Mouse (Mus musculus) forebrain, embryonic 14.5 days (tissue): ENCODE data around the gene Trip10. TPM values are rescaled to one million over a fixed set of nuclear protein-coding genes. Genes with fewer than 3 reads are reported as not detected.

Experiments used
- ATAC-seq: fragments of 200-750 bp; cut with Nextera tagmentation; 2 replicates; pipeline ENCODE4 v1.8.0; 2017; ENCODE audit warnings: mild to moderate bottlenecking, moderate library complexity
- DNase-seq: peaks from one replicate; pipeline ENCODE4 v3.0.0-alpha.2; 2015; ENCODE audit warnings: low spot score
- H3K27ac ChIP-seq: fragments of 300-500 bp; sonication (generic); 2 replicates; pipeline ENCODE4 v1.5.1; 2014; ENCODE audit warnings: low read depth, mild to moderate bottlenecking, control low read depth, low read length, moderate library complexity
- H3K27me3 ChIP-seq: fragments of 300-500 bp; sonication (generic); replicated peaks from 2 replicates; pipeline ENCODE4 v1.6.1; 2014; ENCODE audit warnings: low read length, control low read depth, mixed read lengths; ENCODE audit not compliant: control insufficient read depth, insufficient read depth
- H3K36me3 ChIP-seq: fragments of 300-500 bp; sonication (generic); 2 replicates; pipeline ENCODE4 v1.6.1; 2014; ENCODE audit warnings: low read length, control low read depth; ENCODE audit not compliant: control insufficient read depth, insufficient read depth
- H3K4me1 ChIP-seq: fragments of 300-500 bp; sonication (generic); 2 replicates; pipeline ENCODE4 v1.6.1; 2014; ENCODE audit warnings: antibody characterized with exemption, low read length, control low read depth; ENCODE audit not compliant: control insufficient read depth, insufficient read depth
- H3K4me2 ChIP-seq: fragments of 300-500 bp; sonication (generic); 2 replicates; pipeline ENCODE4 v1.6.1; 2014; ENCODE audit warnings: mild to moderate bottlenecking, control low read depth, low read length
- H3K4me3 ChIP-seq: fragments of 300-500 bp; sonication (generic); 2 replicates; pipeline ENCODE4 v1.5.1; 2014; ENCODE audit warnings: low read depth, low read length, control low read depth
- H3K9ac ChIP-seq: fragments of 300-500 bp; sonication (generic); 2 replicates; pipeline ENCODE4 v1.6.1; 2014; ENCODE audit warnings: mild to moderate bottlenecking, low read length, control low read depth, moderate library complexity
- H3K9me3 ChIP-seq: fragments of 300-500 bp; sonication (generic); replicated peaks from 2 replicates; pipeline ENCODE4 v1.6.1; 2016; ENCODE audit warnings: low read length, control low read depth, mixed read lengths; ENCODE audit not compliant: control insufficient read depth
- WGBS: fragments of 180-500 bp; shearing (Covaris S2); extraction: QIAGEN DNeasy Blood & Tissue Kit; methylation state at CpG from one replicate; pipeline ENCODE4 v1.1.7; 2014; 5-methylcytosine and 5-hydroxymethylcytosine counted together
- microRNA-seq: library from miRNA; unstranded; fragments of <30 nt; microRNA quantifications from one replicate; pipeline ENCODE4, GENCODE M21; 2016
- polyA plus RNA-seq: library from polyadenylated mRNA; unstranded; fragments of >200 nt; fragmentation: Nextera tagmentation; extraction: Ambion mirVana; gene quantifications from 2 replicates; pipeline ENCODE4 v1.2.1, GENCODE M21; 2014

Trip10 gene
- polyA plus RNA-seq, 1 experiment from 2014 or later, result 10.4 TPM

DNA sequence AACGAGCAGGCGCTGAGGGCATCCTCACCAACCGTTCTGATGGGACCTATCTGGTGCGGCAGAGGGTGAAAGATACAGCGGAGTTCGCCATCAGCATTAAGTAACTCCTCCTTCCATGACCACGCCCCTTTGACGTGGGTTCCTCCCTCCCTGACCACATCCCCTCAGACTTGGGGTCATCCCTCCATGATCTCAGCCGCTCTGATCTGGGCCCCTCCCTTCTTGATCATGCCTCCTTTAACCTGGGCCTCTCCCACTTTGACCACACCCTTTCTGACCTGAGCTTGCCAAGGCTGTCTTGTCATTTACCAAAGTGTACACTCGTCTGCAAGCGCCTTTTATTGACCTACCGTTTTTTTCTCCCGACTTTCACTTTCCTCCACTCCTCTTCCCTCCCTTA lies 62.5 kb downstream of the Trip10 start:
- Histone ChIP-seq H3K9ac (no peak overlapping the region), H3K27ac (no peak overlapping the region), H3K36me3 (no peaks in the 10 kb centered on the region), H3K9me3 (no peaks in the 10 kb centered on the region), H3K4me2 (no peak overlapping the region), H3K4me3 (no peak overlapping the region), H3K27me3 (no peaks in the 10 kb centered on the region), H3K4me1 (no peaks in the 10 kb centered on the region)
- ATAC-seq (no peak), DNase-seq (no peak)
- WGBS, result 33% methylated on average over 13 of the region's 13 CpGs

Small RNAs within 50 kb of the gene (microRNA-seq; reads per million reads assigned to microRNA genes)
- gene Mir6978, result not detected

Other genes with a start within 250 kb of the Trip10 start
- gene Pspn, start 249.4 kb upstream of the Trip10 start, polyA plus RNA-seq, result 0.70 TPM in 2 replicates
- gene Gtf2f1, start 238.2 kb upstream of the Trip10 start, polyA plus RNA-seq, result 70.7 and 78.9 TPM in 2 replicates
- 0.14 and 0.37 TPM in 2 replicates for gene Gm17949, start 238.0 kb upstream of the Trip10 start, polyA plus RNA-seq
- gene Khsrp, start 217.9 kb upstream of the Trip10 start, polyA plus RNA-seq, result 24.6 and 26.0 TPM in 2 replicates
- gene Slc25a41, start 207.8 kb upstream of the Trip10 start, polyA plus RNA-seq, result not detected in 2 replicates
- 1.9 and 2.0 TPM in 2 replicates for gene Crb3, start 190.3 kb upstream of the Trip10 start, polyA plus RNA-seq
- gene Slc25a23, start 189.6 kb upstream of the Trip10 start, polyA plus RNA-seq, result 25.7 and 27.2 TPM in 2 replicates
- gene Dennd1c, start 170.9 kb upstream of the Trip10 start, polyA plus RNA-seq, result 3.6 and 4.1 TPM in 2 replicates
- 229 and 249 TPM in 2 replicates for gene Tubb4a, start 161.7 kb upstream of the Trip10 start, polyA plus RNA-seq
- 6.7 and 7.7 TPM in 2 replicates for gene Tnfsf9, start 144.1 kb upstream of the Trip10 start, polyA plus RNA-seq
- 0.27 and 0.50 TPM in 2 replicates for gene Cd70, start 99.7 kb upstream of the Trip10 start, polyA plus RNA-seq
- not detected in 2 replicates for gene Tnfsf14, start 55.3 kb upstream of the Trip10 start, polyA plus RNA-seq
- gene C3, start 21.3 kb upstream of the Trip10 start, polyA plus RNA-seq, result 0.71 and 0.90 TPM in 2 replicates
- gene Gpr108, start 1.0 kb upstream of the Trip10 start, polyA plus RNA-seq, result 19.3 and 19.6 TPM in 2 replicates
- 0.95 and 1.2 TPM in 2 replicates for gene Vav1, start 29.6 kb downstream of the Trip10 start, polyA plus RNA-seq
- 3.8 and 5.3 TPM in 2 replicates for gene Adgre1, start 109.2 kb downstream of the Trip10 start, polyA plus RNA-seq